Mouse (Mus musculus): ENCODE results near the gene Hsd3b6. TPM values are rescaled to one million over a fixed set of nuclear protein-coding genes. Genes with fewer than 3 reads are reported as not detected.

Gene Hsd3b6
- not detected in 2 replicates for polyA plus RNA-seq (2021; fragmentation: Nextera tagmentation)
- long read RNA-seq, experiment 1, result 0 reads
- long read RNA-seq, experiment 2, result 0 reads

DNA sequence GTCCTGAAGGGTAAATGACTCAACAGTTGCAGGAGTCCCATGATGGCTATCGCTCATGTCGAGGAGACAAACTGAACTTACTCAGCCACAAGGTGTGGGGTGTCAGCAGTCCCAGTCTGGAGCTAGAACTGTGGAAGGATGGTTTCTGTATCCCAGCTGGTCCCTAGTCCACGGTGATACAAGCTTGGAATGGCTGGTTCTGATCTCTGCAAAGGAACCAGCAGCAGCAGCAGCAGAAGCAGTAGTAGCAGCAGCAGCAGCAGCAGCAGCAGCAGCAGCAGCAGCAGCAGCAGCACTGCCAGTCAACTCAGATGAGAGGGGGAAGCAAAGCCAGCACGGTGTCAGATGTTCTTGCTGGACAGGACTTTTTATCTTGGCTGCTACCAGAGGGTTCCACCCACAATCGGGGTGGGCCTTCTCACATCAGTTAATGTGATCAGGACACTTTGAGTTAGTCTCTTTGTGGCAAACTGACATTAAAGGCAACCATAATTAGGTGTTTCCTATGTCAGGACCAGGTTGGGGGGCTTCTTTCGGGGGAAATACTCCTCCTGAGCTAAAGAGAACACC is at the start of gene Hsd3b6:
Gene Hsd3b6, minus strand, starts transcription at position 343 of the 570 bp plus-strand sequence.

DNA sequence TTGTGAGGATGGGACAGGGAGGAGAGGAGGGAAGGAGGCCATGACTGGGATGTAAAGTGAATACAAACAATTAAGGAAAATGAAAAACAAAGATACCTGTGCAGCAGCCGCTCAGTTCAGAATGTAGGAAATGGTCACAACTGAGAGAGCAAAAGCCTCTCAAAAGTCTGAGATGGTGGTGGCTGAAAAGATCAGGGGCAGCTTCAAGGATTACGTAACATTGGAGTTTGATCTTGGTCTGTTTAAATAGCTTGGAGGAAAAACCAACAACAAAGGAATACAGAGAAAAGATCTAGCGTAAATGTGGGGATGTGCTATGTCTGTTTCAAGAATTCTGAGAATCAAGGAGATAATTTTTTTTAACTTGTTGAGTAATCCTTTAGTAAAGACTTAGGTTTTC is 45.3 kb upstream of the Hsd3b6 start, which contains the start of gene Hsd3b1:
Gene Hsd3b1, minus strand, starts transcription at position 219 of the 400 bp plus-strand sequence.

Other genes starting within 250 kb of the Hsd3b6 start
- gene Gm10681, start 225.6 kb downstream of the Hsd3b6 start, polyA plus RNA-seq (2021; fragmentation: Nextera tagmentation), result not detected in 2 replicates
- not detected in 2 replicates for gene Hsd3b5, start 184.2 kb downstream of the Hsd3b6 start, polyA plus RNA-seq (2021; fragmentation: Nextera tagmentation)
- gene Hsd3b2, start 89.9 kb downstream of the Hsd3b6 start, polyA plus RNA-seq (2021; fragmentation: Nextera tagmentation), result not detected in 2 replicates
- not detected in 2 replicates for gene Hsd3b3, start 51.3 kb downstream of the Hsd3b6 start, polyA plus RNA-seq (2021; fragmentation: Nextera tagmentation)
- not detected in 2 replicates for gene Hsd3b1, start 45.4 kb upstream of the Hsd3b6 start, polyA plus RNA-seq (2021; fragmentation: Nextera tagmentation)
- gene Hao2, start 78.8 kb upstream of the Hsd3b6 start, polyA plus RNA-seq (2021; fragmentation: Nextera tagmentation), result not detected in 2 replicates